Mouse (Mus musculus) neural tube, embryonic 14.5 days (tissue): ENCODE data around the gene Mob4. TPM values are rescaled to one million over a fixed set of nuclear protein-coding genes. Genes with fewer than 3 reads are reported as not detected.
"Not testable (repeated sequence)": the region's sequence is repeated elsewhere in the genome, so short reads cannot be mapped to it uniquely, and the experiment has no call there.

Experiments
- ATAC-seq: fragments of 200-750 bp; cut with Nextera tagmentation; 2 replicates; pipeline ENCODE4 v1.8.0; 2017; ENCODE audit warnings: low read depth, mild to moderate bottlenecking, moderate TSS enrichment, moderate library complexity
- H3K27ac ChIP-seq: fragments of 300-500 bp; sonication (generic); 2 replicates; pipeline ENCODE4 v1.5.1; 2014; ENCODE audit warnings: low read depth, mild to moderate bottlenecking, control low read depth, low read length, moderate library complexity, mixed read lengths
- H3K27me3 ChIP-seq: fragments of 300-500 bp; sonication (generic); 2 replicates; pipeline ENCODE4 v1.6.1; 2014; ENCODE audit warnings: low read length; ENCODE audit not compliant: control insufficient read depth, insufficient read depth
- H3K36me3 ChIP-seq: fragments of 300-500 bp; sonication (generic); 2 replicates; pipeline ENCODE4 v1.6.1; 2014; ENCODE audit warnings: low read length, mixed read lengths; ENCODE audit not compliant: control insufficient read depth, insufficient read depth
- H3K4me1 ChIP-seq: fragments of 300-500 bp; sonication (generic); 2 replicates; pipeline ENCODE4 v1.6.1; 2014; ENCODE audit warnings: low read length; ENCODE audit not compliant: control insufficient read depth, insufficient read depth
- H3K4me2 ChIP-seq: fragments of 300-500 bp; sonication (generic); 2 replicates; pipeline ENCODE4 v1.6.1; 2014; ENCODE audit warnings: mild to moderate bottlenecking, low read depth, low read length, control low read depth
- H3K4me3 ChIP-seq: fragments of 300-500 bp; sonication (generic); 2 replicates; pipeline ENCODE4 v1.5.1; 2014; ENCODE audit warnings: low read depth, low read length, control low read depth, mixed read lengths
- H3K9ac ChIP-seq: fragments of 300-500 bp; sonication (generic); replicated peaks from 2 replicates; pipeline ENCODE4 v1.6.1; 2014; ENCODE audit warnings: low read depth, mild to moderate bottlenecking, control low read depth, low read length, mixed read lengths
- H3K9me3 ChIP-seq: fragments of 300-500 bp; sonication (generic); 2 replicates; pipeline ENCODE4 v1.6.1; 2016; ENCODE audit warnings: low read length; ENCODE audit not compliant: control insufficient read depth
- WGBS: fragments of 180-500 bp; shearing (Covaris S2); extraction: QIAGEN DNeasy Blood & Tissue Kit; methylation state at CpG from one replicate; pipeline ENCODE4 v1.1.7; 2014; 5-methylcytosine and 5-hydroxymethylcytosine counted together
- polyA plus RNA-seq: library from polyadenylated mRNA; unstranded; fragments of >200 nt; fragmentation: Nextera tagmentation; extraction: Ambion mirVana; gene quantifications from 2 replicates; pipeline ENCODE4 v1.2.1, GENCODE M21; 2014

The Mob4 gene
- polyA plus RNA-seq, 1 experiment from 2014 or later = 189 TPM

GRCm38 (mm10) chr1:55092056-55092455 lies 39.0 kb upstream of the Mob4 start:
- no peak overlapping the region for H3K27ac ChIP-seq
- H3K4me2 ChIP-seq = no peak overlapping the region
- H3K27me3 ChIP-seq = no peaks in the 10 kb centered on the region
- no peak overlapping the region for H3K9ac ChIP-seq
- H3K9me3 ChIP-seq = no peaks in the 10 kb centered on the region
- peaks cover 13% of the 10 kb centered on the region; the same call in 1 of the 2 replicates for H3K36me3 ChIP-seq
- peaks cover 7% of the 10 kb centered on the region; the same call in 1 of the 2 replicates for H3K4me1 ChIP-seq
- 93% methylated on average over 2 of the region's 2 CpGs for WGBS
- no peak overlapping the region for H3K4me3 ChIP-seq
- ATAC-seq = no peak

GRCm38 (mm10) chr1:55092469-55092868 lies 38.6 kb upstream of the Mob4 start:
- Histone ChIP-seq H3K4me2 (no peak overlapping the region), H3K9me3 (no peaks in the 10 kb centered on the region), H3K4me1 (peaks cover 7% of the 10 kb centered on the region; the same call in 1 of the 2 replicates), H3K36me3 (peaks cover 13% of the 10 kb centered on the region; the same call in 1 of the 2 replicates), H3K9ac (no peak overlapping the region), H3K27me3 (no peaks in the 10 kb centered on the region), H3K27ac (no peak overlapping the region), H3K4me3 (no peak overlapping the region)
- WGBS = 82% methylated on average over 1 of the region's 1 CpGs
- ATAC-seq = no peak

GRCm38 (mm10) chr1:55106919-55107585 lies 24.0 kb upstream of the Mob4 start:
- Histone ChIP-seq H3K9me3 (no peaks in the 10 kb centered on the region), H3K9ac (no peak overlapping the region), H3K36me3 (no peaks in the 10 kb centered on the region), H3K4me3 (no peak overlapping the region), H3K27me3 (no peaks in the 10 kb centered on the region), H3K4me1 (no peaks in the 10 kb centered on the region), H3K4me2 (no peak overlapping the region), H3K27ac (no peak overlapping the region)
- 91% methylated on average over 9 of the region's 9 CpGs for WGBS
- ATAC-seq = no peak

GRCm38 (mm10) chr1:55107644-55108043 lies 23.4 kb upstream of the Mob4 start:
- ATAC-seq = no peak
- Histone ChIP-seq H3K27me3 (no peaks in the 10 kb centered on the region), H3K9ac (no peak overlapping the region), H3K36me3 (no peaks in the 10 kb centered on the region), H3K27ac (no peak overlapping the region), H3K4me3 (no peak overlapping the region), H3K4me2 (no peak overlapping the region), H3K4me1 (no peaks in the 10 kb centered on the region), H3K9me3 (no peaks in the 10 kb centered on the region)
- WGBS = 88% methylated on average over 1 of the region's 1 CpGs

- 46% methylated on average over 2 of the region's 2 CpGs for WGBS
- H3K27ac ChIP-seq = no peak overlapping the region
- H3K9ac ChIP-seq = no peak overlapping the region
- H3K4me2 ChIP-seq = no peak overlapping the region
- no peaks in the 10 kb centered on the region for H3K27me3 ChIP-seq
- no peaks in the 10 kb centered on the region for H3K9me3 ChIP-seq
- no peaks in the 10 kb centered on the region for H3K36me3 ChIP-seq
- H3K4me1 ChIP-seq = no peaks in the 10 kb centered on the region
- no peak overlapping the region for H3K4me3 ChIP-seq
- no peak for ATAC-seq
Observed at GRCm38 (mm10) chr1:55108473-55108872, 22.6 kb upstream of the Mob4 start.

- H3K36me3 ChIP-seq = no peaks in the 10 kb centered on the region
- WGBS = 94% methylated on average over 4 of the region's 4 CpGs
- no peak overlapping the region for H3K9ac ChIP-seq
- no peak for ATAC-seq
- no peaks in the 10 kb centered on the region for H3K4me1 ChIP-seq
- no peaks in the 10 kb centered on the region for H3K9me3 ChIP-seq
- no peak overlapping the region for H3K4me3 ChIP-seq
- no peak overlapping the region for H3K4me2 ChIP-seq
- H3K27me3 ChIP-seq = no peaks in the 10 kb centered on the region
- H3K27ac ChIP-seq = no peak overlapping the region
Observed at GRCm38 (mm10) chr1:55109066-55109766, 21.8 kb upstream of the Mob4 start.

- ATAC-seq = no peak
- 93% methylated on average over 5 of the region's 5 CpGs for WGBS
Observed at GRCm38 (mm10) chr1:55123046-55123445, 8.0 kb upstream of the Mob4 start.

GRCm38 (mm10) chr1:55123561-55123960 lies 7.5 kb upstream of the Mob4 start:
- Histone ChIP-seq H3K27ac (no peak overlapping the region), H3K4me3 (no peak overlapping the region), H3K4me2 (no peak overlapping the region), H3K27me3 (no peaks in the 10 kb centered on the region), H3K36me3 (no peaks in the 10 kb centered on the region), H3K4me1 (no peaks in the 10 kb centered on the region), H3K9me3 (no peaks in the 10 kb centered on the region), H3K9ac (no peak overlapping the region)
- no peak for ATAC-seq
- 89% methylated on average over 2 of the region's 2 CpGs for WGBS

More at GRCm38 (mm10) chr1:55123046-55123445, 8.0 kb upstream of the Mob4 start:
- Histone ChIP-seq H3K27me3 (no peaks in the 10 kb centered on the region), H3K4me3 (no peak overlapping the region), H3K4me2 (no peak overlapping the region), H3K36me3 (no peaks in the 10 kb centered on the region), H3K4me1 (no peaks in the 10 kb centered on the region), H3K27ac (no peak overlapping the region), H3K9me3 (no peaks in the 10 kb centered on the region), H3K9ac (no peak overlapping the region)

- not testable (repeated sequence) for H3K27me3 ChIP-seq, ATAC-seq, H3K9me3 ChIP-seq, H3K4me1 ChIP-seq, H3K36me3 ChIP-seq, H3K27ac ChIP-seq, H3K4me3 ChIP-seq, H3K4me2 ChIP-seq, H3K9ac ChIP-seq
- 96% methylated on average over 2 of the region's 2 CpGs for WGBS
Observed at GRCm38 (mm10) chr1:55124136-55124535, 6.9 kb upstream of the Mob4 start.
